Mouse (Mus musculus): ENCODE data around the gene Cd19.

GRCm38 (mm10) chr7:126452244-126452643 is 37.6 kb upstream of the Cd19 start:
- TF ChIP-seq POLR2A (IDR thresholded peaks at IDR 0.05; ENCODE audit: insufficient read depth, low read length) (no peak), CTCF (IDR thresholded peaks at IDR 0.05; ENCODE audit: low read depth, low read length) (no peak), EP300 (IDR thresholded peaks at IDR 0.05; ENCODE audit: insufficient read depth, low read depth, low read length) (no peak)

Measured in ES-Bruce4 (cell line).